Mouse (Mus musculus) lung, postnatal 0 days (tissue): ENCODE data around the gene Sap25. TPM values are rescaled to one million over a fixed set of nuclear protein-coding genes. Genes with fewer than 3 reads are reported as not detected.
A peak's percentile ranks its signal among the peaks of the same experiment; 100 is the strongest.

ENCODE experiments used
- ATAC-seq: fragments of 200-750 bp; cut with Nextera tagmentation; 2 replicates; pipeline ENCODE4 v1.8.0; 2017; ENCODE audit warnings: moderate library complexity
- DNase-seq: peaks from one replicate; pipeline ENCODE4 v3.0.0-alpha.2; 2016; ENCODE audit warnings: low spot score
- H3K27ac ChIP-seq: fragments of 300-500 bp; sonication (generic); 2 replicates; pipeline ENCODE4 v1.5.1; 2014; ENCODE audit warnings: antibody characterized with exemption, mild to moderate bottlenecking, low read length, mixed read lengths
- H3K27me3 ChIP-seq: fragments of 300-500 bp; sonication (generic); replicated peaks from 2 replicates; pipeline ENCODE4 v1.6.1; 2014; ENCODE audit warnings: low read length, mixed read lengths; ENCODE audit not compliant: insufficient read depth
- H3K36me3 ChIP-seq: fragments of 300-500 bp; sonication (generic); 2 replicates; pipeline ENCODE4 v1.6.1; 2014; ENCODE audit warnings: low read length, mixed read lengths; ENCODE audit not compliant: insufficient read depth
- H3K4me1 ChIP-seq: fragments of 300-500 bp; sonication (generic); 2 replicates; pipeline ENCODE4 v1.6.1; 2014; ENCODE audit warnings: antibody characterized with exemption, low read depth, low read length, mixed read lengths; ENCODE audit not compliant: insufficient read depth
- H3K4me2 ChIP-seq: fragments of 300-500 bp; sonication (generic); replicated peaks from 2 replicates; pipeline ENCODE4 v1.6.1; 2014; ENCODE audit warnings: low read depth, mild to moderate bottlenecking, low read length, moderate library complexity, mixed read lengths
- H3K4me3 ChIP-seq: fragments of 300-500 bp; sonication (generic); 2 replicates; pipeline ENCODE4 v1.5.1; 2014; ENCODE audit warnings: low read depth, low read length
- H3K9ac ChIP-seq: fragments of 300-500 bp; sonication (generic); replicated peaks from 2 replicates; pipeline ENCODE4 v1.6.1; 2014; ENCODE audit warnings: low read depth, mild to moderate bottlenecking
- H3K9me3 ChIP-seq: fragments of 300-500 bp; sonication (generic); 2 replicates; pipeline ENCODE4 v1.6.1; 2016; ENCODE audit warnings: low read length, mixed read lengths
- CTCF ChIP-seq: IDR thresholded peaks from 2 replicates; pipeline ENCODE4 v1.5.1; 2016; ENCODE audit warnings: antibody characterized with exemption, mild to moderate bottlenecking
- EP300 ChIP-seq: IDR thresholded peaks from 2 replicates; pipeline ENCODE4 v1.6.1; 2016; ENCODE audit warnings: antibody characterized with exemption, mild to moderate bottlenecking, control low read depth
- WGBS: fragments of 180-500 bp; shearing (Covaris S2); extraction: QIAGEN DNeasy Blood & Tissue Kit; methylation state at CpG from one replicate; pipeline ENCODE4 v1.1.7; 2014; 5-methylcytosine and 5-hydroxymethylcytosine counted together
- polyA plus RNA-seq: library from polyadenylated mRNA; unstranded; fragments of >200 nt; fragmentation: Nextera tagmentation; extraction: Ambion mirVana; gene quantifications from 2 replicates; pipeline ENCODE4 v1.2.1, GENCODE M21; 2015

The Sap25 gene
- polyA plus RNA-seq, 1 experiment from 2014 or later, result 12.3 TPM

- Histone ChIP-seq H3K4me2 (peak overlapping the region; percentile 70), H3K9ac (peak overlapping the region; percentile 73), H3K4me1 (peaks cover 36% of the 10 kb centered on the region), H3K9me3 (no peaks in the 10 kb centered on the region), H3K36me3 (peaks cover 5% of the 10 kb centered on the region; the same call in 1 of the 2 replicates), H3K4me3 (peak overlapping the region; percentile 89; the same call in 1 of the 2 replicates), H3K27ac (peak overlapping the region; percentile 98), H3K27me3 (no peaks in the 10 kb centered on the region)
- WGBS, result 6% methylated on average over 3 of the region's 3 CpGs
- DNase-seq (peak; percentile 91), ATAC-seq (peak; percentile 19)
- TF ChIP-seq CTCF (no peak), EP300 (0 out of 2 replicates have a peak, but pooled peaks have one; percentile 43)
These were observed 10.5 kb upstream of the Sap25 start for GRCm38 (mm10) chr5:137630602-137631001.

- peak overlapping the region; percentile 70 for H3K4me2 ChIP-seq
- no peak for TF ChIP-seq CTCF
- TF ChIP-seq EP300, result no peak
- DNase-seq, result peak; percentile 64
- H3K9me3 ChIP-seq, result no peaks in the 10 kb centered on the region
- H3K36me3 ChIP-seq, result peaks cover 5% of the 10 kb centered on the region; the same call in 1 of the 2 replicates
- ATAC-seq, result no peak
- H3K27ac ChIP-seq, result peak overlapping the region; percentile 98
- H3K27me3 ChIP-seq, result no peaks in the 10 kb centered on the region
- H3K4me1 ChIP-seq, result peaks cover 36% of the 10 kb centered on the region
- peak overlapping the region; percentile 73 for H3K9ac ChIP-seq
- peak overlapping the region; percentile 89 for H3K4me3 ChIP-seq
- 28% methylated on average over 9 of the region's 9 CpGs for WGBS
These were observed 10.0 kb upstream of the Sap25 start for GRCm38 (mm10) chr5:137631171-137631570.

- DNase-seq, result no peak
- H3K9ac ChIP-seq, result peak overlapping the region; percentile 42; the same call in 1 of the 2 replicates
- H3K27ac ChIP-seq, result peak overlapping the region; percentile 98
- H3K4me1 ChIP-seq, result peaks cover 36% of the 10 kb centered on the region
- H3K4me2 ChIP-seq, result peak overlapping the region; percentile 70
- H3K27me3 ChIP-seq, result no peaks in the 10 kb centered on the region
- peak overlapping the region; percentile 89; the same call in 1 of the 2 replicates for H3K4me3 ChIP-seq
- peaks cover 7% of the 10 kb centered on the region for H3K36me3 ChIP-seq
- no peaks in the 10 kb centered on the region for H3K9me3 ChIP-seq
- 32% methylated on average over 4 of the region's 4 CpGs for WGBS
- no peak for ATAC-seq
- no peak for TF ChIP-seq EP300
- no peak for TF ChIP-seq CTCF
These were observed 9.5 kb upstream of the Sap25 start for GRCm38 (mm10) chr5:137631591-137631990.

GRCm38 (mm10) chr5:137633397-137634084 lies 7.6 kb upstream of the Sap25 start:
- peak overlapping the region; percentile 72 for H3K27ac ChIP-seq
- no peak for ATAC-seq
- H3K4me1 ChIP-seq, result peaks cover 32% of the 10 kb centered on the region
- H3K4me3 ChIP-seq, result no peak overlapping the region
- peak; percentile 77 for DNase-seq
- H3K36me3 ChIP-seq, result peaks cover 26% of the 10 kb centered on the region
- 50% methylated on average over 12 of the region's 12 CpGs for WGBS
- H3K4me2 ChIP-seq, result no peak overlapping the region
- no peaks in the 10 kb centered on the region for H3K9me3 ChIP-seq
- no peaks in the 10 kb centered on the region for H3K27me3 ChIP-seq
- no peak overlapping the region for H3K9ac ChIP-seq
- TF ChIP-seq CTCF (no peak), EP300 (peak; percentile 16; the same call in 1 of the 2 replicates)

- DNase-seq (peak; percentile 67), ATAC-seq (peak; percentile 78)
- no peak overlapping the region for H3K9ac ChIP-seq
- H3K36me3 ChIP-seq, result peaks cover 47% of the 10 kb centered on the region
- 47% methylated on average over 7 of the region's 7 CpGs for WGBS
- H3K27me3 ChIP-seq, result 0 out of 2 replicates have a peak, but pooled peaks cover 7% of the 10 kb centered on the region
- H3K9me3 ChIP-seq, result no peaks in the 10 kb centered on the region
- no peaks in the 10 kb centered on the region for H3K4me1 ChIP-seq
- no peak overlapping the region for H3K4me2 ChIP-seq
- no peak overlapping the region for H3K4me3 ChIP-seq
- peak overlapping the region; percentile 75 for H3K27ac ChIP-seq
- no peak for TF ChIP-seq CTCF
- TF ChIP-seq EP300, result peak; percentile 73
These were observed 1.7 kb upstream of the Sap25 start for GRCm38 (mm10) chr5:137639472-137639871.

- 50% methylated on average over 4 of the region's 4 CpGs for WGBS
- Histone ChIP-seq H3K4me2 (no peak overlapping the region), H3K9ac (no peak overlapping the region), H3K36me3 (peaks cover 26% of the 10 kb centered on the region), H3K4me1 (peaks cover 3% of the 10 kb centered on the region), H3K4me3 (no peak overlapping the region), H3K9me3 (no peaks in the 10 kb centered on the region), H3K27ac (no peak overlapping the region), H3K27me3 (0 out of 2 replicates have a peak, but pooled peaks cover 8% of the 10 kb centered on the region)
- no peak for DNase-seq
- TF ChIP-seq CTCF (no peak), EP300 (no peak)
- ATAC-seq, result no peak
These were observed 1.8 kb downstream of the Sap25 start for GRCm38 (mm10) chr5:137642886-137643285.
